Mouse (Mus musculus) layer of hippocampus, postnatal 25 days (tissue): ENCODE results near the gene Zfp462. TPM values are rescaled to one million over a fixed set of nuclear protein-coding genes. Genes with fewer than 3 reads are reported as not detected.
"Not testable (repeated sequence)": the region's sequence is repeated elsewhere in the genome, so short reads cannot be mapped to it uniquely, and the experiment has no call there.

Source experiments
- DNase-seq, 2 experiments: peaks; one replicate each; pipeline ENCODE4 v3.0.0; 2022; ENCODE audit warnings: mixed read lengths in 2 of 2, low spot score in 1 of 2; ENCODE audit errors: extremely low spot score in 1 of 2
- total RNA-seq, 2 experiments: library from RNA; stranded (reverse); gene quantifications; 2 replicates each; pipeline ENCODE4 v1.2.3; 2021

The Zfp462 gene
- total RNA-seq, 2 experiments from 2014 or later: 51.4 to 51.9 TPM

GRCm38 (mm10) chr4:54991973-54992372 is 47.1 kb downstream of the Zfp462 start:
- DNase-seq: no peak

GRCm38 (mm10) chr4:54993001-54993400 is 48.2 kb downstream of the Zfp462 start:
- not testable (repeated sequence) for DNase-seq

DNA sequence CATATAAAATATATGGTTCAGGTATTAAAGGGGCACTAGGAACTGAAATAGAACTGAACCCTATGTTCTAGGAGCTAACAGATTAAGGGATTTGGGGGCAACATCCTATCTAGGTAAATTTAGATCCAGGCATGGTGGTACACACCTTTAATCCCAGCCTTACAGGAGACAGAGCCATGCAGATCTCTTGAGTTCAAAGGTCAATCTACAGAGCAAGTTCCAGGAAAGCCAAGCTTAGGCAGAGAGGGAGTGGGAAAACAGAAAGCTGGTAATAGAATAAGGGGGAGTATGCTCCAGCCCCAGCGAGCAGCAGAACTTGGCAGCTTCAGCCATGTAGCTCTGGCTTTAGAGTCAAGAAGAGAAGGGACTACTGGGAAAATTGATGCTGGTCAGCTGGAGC is 50.4 kb downstream of the Zfp462 start:
- DNase-seq: no peak

GRCm38 (mm10) chr4:54996064-54996463 is 51.2 kb downstream of the Zfp462 start:
- DNase-seq: no peak

DNA sequence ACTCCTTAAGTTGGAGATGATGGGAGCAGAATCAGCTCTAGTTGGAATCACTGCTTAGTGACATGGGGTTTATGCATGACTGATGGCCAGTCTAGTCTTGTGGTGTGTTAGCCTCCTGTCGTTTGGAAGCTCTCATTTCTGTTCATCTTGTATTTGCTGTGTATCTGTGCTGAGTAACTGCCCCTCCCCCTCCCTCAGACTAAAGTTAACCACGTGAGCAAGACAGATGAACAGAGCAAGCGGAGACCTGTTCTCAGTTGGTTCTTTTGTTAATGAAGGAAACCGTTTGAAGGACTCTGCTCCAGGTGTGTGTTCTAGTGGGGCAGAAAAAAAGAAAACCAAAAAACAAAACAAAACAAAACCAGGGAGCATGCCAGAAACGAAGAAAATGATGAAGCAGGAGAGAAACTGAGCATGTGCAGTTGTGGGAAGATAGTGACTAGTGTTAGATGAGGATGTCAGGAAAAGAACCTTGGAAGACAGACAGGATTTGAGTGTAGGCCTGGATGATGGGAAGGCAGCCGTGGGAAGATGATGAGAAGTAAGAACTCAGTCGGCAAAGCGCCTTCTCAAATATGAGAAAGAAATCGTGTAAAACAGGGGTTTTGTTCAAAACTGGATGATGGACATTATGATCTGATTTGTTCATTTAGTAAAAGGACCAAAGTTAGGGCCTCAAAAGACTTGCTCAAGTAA is 53.4 kb downstream of the Zfp462 start:
- DNase-seq: no peak

DNA sequence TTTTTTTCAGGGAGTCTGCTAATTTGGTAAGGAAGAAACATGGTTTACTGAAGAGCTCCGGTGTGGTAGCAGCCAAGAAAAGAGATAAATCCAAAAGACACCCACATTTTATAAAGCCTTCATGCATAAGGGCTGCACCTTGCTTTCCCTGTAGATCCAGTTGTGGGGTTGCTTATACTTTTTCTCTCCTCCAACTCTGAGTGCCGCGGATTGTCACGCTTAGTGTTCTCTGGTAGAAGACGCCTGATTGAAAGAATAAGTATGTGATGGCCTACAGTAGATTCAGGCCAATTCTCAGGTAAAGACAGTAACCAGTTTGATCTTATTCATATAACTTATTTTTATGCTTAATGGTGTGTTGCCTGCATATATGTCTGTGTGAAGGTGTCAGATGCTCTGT is 54.7 kb downstream of the Zfp462 start:
- DNase-seq: no peak

- DNase-seq: no peak
Observed at GRCm38 (mm10) chr4:55001386-55001785, 56.5 kb downstream of the Zfp462 start.

GRCm38 (mm10) chr4:55003128-55003527 is 58.3 kb downstream of the Zfp462 start:
- DNase-seq: no peak

DNA sequence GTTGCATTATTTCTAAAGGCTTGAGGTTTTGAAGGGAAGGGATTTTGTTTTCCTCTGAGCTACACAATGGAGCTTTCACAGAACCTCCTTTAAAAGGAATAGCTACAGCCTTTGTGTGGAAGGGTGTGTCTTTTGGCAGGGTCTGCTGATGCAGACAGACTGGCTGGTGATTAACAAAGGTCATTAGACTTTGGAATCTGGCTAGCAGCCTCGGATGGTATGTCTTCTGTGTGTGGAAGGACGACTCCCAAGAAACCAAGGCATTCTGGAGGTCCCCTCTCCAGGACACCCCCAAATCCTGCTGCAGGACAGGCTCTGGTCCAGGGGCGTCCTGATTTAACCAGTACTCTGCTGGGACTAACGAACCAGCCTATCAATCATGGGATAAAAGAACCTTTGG is 60.2 kb downstream of the Zfp462 start:
- DNase-seq: no peak

- DNase-seq: peak in 1 of 2 experiments; percentile 35
Observed at GRCm38 (mm10) chr4:55005521-55005969, 60.7 kb downstream of the Zfp462 start.

DNA sequence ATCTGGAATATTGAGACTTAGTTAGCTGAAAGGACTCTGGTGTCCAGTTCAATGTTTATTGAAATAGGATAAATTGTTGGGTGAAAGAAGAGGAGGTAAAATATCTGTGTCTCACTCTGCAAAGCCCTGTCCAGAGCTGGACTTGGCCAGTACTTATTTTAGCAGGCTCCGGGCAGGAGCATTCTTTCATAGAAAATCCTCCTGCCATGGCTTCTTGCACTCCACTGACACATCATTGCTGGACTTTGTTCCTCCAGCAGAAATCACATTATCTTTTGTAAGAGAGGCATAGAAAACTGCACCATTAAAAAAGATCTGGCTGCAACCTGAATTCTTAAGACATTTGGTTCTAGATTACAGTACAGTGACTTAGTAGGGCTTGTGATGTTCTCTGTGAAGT is 61.2 kb downstream of the Zfp462 start:
- DNase-seq: no peak

DNA sequence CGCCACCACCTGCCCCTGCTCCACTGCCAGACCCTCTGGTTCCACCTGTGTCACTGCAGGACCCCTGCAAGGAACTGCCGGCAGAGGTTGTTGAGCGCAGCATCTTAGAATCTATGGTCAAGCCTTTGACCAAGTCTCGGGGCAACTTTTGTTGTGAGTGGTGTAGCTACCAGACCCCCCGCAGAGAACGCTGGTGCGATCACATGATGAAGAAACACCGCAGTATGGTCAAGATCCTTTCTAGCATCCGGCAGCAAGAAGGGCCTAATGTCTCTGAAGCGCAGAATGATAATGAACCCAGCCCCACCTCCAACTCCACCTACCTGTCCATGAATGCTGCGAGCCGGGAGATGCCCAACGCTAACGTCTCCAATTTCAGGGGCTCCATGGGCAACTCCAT is 63.8 kb downstream of the Zfp462 start:
- no peak for DNase-seq

GRCm38 (mm10) chr4:55011391-55011790 is 66.5 kb downstream of the Zfp462 start:
- DNase-seq: no peak

GRCm38 (mm10) chr4:55013563-55014248 is 68.9 kb downstream of the Zfp462 start:
- DNase-seq: peak in 1 of 2 experiments; percentile 34

DNA sequence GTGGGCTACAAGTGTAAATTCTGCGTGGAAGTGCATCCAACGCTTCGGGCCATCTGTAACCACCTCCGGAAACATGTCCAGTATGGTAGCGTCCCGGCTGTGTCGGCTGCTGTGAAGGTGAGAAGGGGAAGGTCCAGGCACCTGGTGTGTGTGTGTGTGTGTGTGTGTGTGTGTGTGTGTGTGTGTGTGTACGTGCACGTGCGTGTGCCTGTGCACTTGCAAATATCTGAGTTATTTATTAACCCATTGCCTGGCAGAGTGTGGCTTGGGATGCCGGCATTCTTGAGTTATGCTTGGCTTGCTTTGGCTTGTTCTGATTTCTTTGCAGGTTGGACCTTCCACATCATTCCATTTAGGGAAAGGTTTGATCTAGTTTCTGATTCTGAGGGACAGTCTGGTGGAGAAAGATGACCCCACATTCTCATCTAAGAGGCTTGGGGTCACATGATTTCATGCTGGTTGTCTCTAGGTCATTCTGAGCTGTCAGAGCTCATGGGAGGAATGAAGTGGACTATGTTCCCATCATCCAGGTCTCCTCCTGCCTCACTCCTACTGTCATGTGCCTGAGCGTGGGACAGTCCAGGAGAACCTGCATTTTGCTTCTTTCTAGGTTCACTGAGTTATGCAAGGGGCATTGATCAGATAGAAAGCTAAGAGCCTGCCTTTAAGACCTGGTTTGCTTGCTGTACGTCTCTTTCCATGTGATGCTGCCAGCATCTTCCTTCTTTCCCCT is 70.0 kb downstream of the Zfp462 start:
- DNase-seq: no peak

DNA sequence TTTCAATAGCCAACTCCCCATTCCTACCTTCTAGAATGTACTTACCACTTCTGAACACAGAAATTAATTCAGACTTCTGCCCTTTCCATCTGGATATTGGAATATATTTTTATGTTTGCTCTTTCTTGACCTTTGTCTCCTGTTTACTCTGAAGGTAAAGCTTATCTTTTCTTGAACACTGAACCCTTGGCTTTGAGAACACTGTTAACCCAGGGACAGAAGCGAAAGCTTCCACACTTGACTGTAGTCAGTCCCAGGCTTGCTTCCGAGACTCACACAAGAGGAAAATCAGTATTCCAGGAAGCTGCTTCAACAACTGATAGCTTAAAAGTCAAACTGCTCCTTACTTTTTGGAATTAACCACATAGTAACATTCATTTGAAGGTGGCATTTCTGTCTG is 70.7 kb downstream of the Zfp462 start:
- no peak for DNase-seq

DNA sequence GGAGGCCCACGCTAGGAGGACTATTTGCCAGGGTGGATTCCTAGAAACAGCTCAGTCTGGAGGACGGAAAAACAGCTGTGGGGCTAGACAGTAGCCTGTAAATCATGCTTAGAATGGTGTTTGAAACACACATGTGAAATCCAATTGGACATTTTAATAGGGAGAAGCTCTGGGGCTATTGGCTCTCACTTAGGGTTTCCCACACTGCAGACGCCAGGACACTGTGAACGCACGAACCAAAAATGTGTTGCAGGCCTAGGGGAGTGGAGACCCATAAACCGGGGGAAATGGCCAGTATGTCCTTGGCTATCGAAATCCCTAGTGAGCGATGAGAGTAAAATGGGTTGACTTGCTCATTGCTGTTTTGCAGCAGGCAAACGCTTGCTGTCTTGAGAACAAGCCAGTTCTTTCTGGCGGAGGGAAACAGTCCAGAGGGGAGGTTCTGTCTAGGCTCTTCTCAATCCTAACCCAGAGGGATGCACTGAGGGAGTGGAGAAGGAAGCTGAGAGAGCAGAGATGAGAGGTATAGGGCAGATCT is 81.3 kb downstream of the Zfp462 start:
- DNase-seq: no peak

DNA sequence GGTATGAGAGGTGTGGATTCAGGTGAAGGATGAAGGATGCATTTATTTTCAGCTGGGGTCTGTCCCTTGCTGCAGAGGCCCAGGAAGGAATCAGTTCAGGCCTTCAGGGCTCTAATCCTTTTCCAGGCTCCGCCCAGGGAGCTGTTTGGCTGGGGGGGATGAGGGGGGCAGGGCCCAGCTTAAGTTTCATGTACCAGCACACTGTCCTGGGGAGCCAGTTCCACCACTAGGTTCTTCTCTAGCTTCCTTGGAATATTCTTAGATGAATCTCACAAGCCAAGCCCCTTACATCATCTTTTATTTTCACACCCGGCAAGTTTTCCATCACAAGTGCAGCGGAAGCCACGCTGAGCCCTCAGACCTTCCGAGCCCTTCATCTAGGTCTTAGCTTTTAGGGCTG is 85.6 kb downstream of the Zfp462 start:
- DNase-seq: no peak

- no peak for DNase-seq
Observed at GRCm38 (mm10) chr4:55032317-55032930, 87.6 kb downstream of the Zfp462 start.

GRCm38 (mm10) chr4:55033452-55033851 is 88.6 kb downstream of the Zfp462 start:
- no peak for DNase-seq

- no peak for DNase-seq
Observed at GRCm38 (mm10) chr4:55038139-55038538, 93.3 kb downstream of the Zfp462 start.
